Mouse (Mus musculus) monocyte, adult 5-6 weeks (primary cell): ENCODE measurements around the gene Akt1s1. TPM values are rescaled to one million over a fixed set of nuclear protein-coding genes. Genes with fewer than 3 reads are reported as not detected.

Source experiments
- ATAC-seq: fragments of 153-309, 156-312 bp; replicated peaks from 2 replicates; pipeline ENCODE4 v1.8.0; 2017; ENCODE audit warnings: mild to moderate bottlenecking; ENCODE audit not compliant: low TSS enrichment, insufficient number of reproducible peaks, severe bottlenecking, poor library complexity, low FRiP score
- total RNA-seq: library from RNA; stranded (forward); fragments of 200-1000, 200-491, 200-594 nt; gene quantifications from 3 replicates; pipeline ENCODE4 v1.2.3, GENCODE M21; 2017

The Akt1s1 gene
- total RNA-seq, 1 experiment from 2014 or later, result 13.0 TPM

DNA sequence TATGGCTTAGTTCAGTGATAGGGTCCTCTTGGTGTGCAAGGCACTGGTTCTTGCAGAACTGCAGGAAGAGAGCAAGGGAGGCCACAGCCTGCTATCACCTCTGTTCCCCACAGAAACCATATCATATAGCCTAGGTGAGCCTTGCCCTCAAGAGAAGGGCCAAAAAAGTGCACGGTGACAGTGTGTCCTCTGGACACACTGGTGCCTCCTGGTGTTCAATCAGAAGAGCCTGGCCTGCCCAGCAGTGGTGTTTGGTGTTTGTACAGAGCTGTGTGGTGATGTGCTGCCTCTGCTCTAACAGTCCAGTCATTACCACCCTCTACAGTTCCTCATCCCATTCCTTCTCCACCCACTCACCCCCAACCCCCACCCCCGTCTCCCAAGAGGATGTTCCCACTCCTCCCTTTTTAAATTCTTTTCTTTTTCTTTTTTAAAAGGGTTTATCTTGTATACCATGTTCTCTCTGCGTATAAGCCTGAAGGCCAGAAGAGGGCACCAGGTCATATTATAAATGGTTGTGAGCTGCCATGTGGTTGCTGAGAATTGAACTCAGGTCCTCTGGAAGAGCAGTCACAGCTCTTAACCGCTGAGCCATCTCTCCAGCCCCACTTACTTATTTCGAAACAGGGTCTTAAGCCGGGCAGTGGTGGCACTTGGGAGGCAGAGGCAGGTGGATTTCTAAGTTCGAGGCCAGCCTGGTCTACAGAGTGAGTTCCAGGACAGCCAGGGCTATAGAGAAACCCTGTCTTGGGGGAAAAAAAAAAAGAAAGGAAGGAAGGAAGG lies 26.9 kb upstream of the Akt1s1 start:
- no peak for ATAC-seq

DNA sequence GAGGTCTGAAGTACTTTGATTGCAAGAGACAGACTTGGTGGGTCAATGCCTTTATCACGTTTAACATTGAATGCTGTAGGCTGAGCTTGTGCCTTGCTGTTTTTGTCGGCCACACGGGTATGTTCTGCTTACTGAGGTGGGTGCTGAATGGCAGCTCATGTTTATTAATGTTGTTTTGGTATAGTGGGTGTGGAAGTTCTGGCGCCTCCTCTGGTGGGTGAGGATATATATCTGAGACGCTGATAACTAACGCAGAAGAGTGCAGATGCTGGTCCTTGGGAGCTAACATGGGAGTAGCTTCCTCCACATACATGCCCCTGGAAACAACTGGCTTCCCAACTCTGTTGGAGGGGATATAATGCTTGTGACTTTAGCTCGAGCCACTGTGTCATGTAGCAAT lies 25.4 kb upstream of the Akt1s1 start:
- no peak for ATAC-seq

DNA sequence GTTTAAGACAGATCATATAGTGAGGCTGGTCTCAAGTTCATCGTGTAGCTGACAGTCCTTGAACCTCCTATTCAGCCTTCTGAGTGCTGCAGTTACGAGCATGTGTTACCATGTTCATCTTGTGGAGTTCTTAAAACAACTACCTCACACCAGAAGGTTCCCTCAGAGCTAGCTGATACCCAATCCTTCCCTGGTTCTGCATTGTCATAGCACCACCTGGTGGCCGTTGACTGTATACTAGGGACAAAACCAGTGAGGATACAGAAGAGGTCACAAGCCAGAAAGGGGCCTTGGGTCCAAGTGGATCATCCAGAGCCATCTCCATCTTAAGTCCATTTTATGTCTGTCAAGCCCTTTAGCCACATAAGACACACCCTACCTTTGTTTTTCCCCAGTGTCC lies 23.9 kb upstream of the Akt1s1 start:
- peak; percentile 64 for ATAC-seq

DNA sequence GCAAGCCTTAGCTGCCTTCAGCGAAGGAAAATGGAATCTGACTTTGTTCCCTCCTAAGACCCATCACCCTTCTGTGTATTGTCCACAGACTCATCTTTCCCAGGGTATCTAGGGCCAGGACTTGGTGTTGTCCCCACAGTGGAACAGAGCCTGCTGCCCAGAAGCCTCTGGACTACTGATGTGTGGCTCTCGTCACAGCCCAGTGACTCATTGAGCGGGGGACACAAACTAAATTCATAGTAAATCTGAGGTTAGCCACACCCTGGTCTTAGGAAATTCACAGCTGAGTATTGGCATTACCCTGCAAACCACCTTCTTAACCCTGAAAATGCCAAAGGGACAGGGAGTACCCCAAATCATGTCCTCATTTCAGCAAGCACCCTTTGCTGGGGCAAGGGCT lies 22.0 kb upstream of the Akt1s1 start:
- peak; percentile 49 for ATAC-seq

DNA sequence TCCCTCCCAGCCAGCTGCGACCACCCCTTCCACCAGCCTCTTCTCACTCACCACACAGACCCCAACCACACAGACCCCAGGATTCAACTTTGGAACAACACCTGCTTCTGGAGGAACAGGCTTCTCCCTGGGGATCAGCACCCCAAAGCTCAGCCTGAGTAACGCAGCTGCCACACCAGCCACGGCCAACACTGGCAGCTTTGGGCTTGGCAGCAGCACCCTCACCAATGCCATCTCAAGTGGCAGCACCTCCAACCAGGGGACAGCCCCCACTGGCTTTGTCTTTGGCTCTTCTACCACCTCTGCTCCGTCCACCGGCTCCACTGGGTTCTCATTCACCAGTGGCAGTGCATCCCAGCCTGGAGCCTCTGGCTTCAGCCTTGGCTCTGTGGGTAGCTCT lies 20.1 kb upstream of the Akt1s1 start:
- ATAC-seq, result no peak

DNA sequence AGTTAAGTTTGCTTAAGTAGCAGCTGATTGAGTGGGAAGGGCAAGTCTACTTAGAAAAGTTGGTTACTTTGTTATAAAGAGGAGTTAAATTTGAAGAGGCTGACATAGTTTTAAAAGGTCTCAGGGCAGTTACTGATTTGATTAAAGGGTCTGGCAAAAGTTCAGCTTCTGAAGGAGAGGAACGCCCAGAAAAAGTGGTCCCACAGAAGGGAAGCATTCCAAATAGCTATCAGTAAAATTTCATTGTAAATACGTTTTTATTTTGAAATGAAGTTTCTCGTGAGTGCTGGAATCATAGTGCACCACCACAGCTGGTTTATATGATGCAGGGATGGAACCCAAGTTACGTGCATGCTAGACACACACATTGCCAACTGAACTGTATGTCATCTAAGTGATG lies 16.0 kb upstream of the Akt1s1 start:
- ATAC-seq, result no peak

DNA sequence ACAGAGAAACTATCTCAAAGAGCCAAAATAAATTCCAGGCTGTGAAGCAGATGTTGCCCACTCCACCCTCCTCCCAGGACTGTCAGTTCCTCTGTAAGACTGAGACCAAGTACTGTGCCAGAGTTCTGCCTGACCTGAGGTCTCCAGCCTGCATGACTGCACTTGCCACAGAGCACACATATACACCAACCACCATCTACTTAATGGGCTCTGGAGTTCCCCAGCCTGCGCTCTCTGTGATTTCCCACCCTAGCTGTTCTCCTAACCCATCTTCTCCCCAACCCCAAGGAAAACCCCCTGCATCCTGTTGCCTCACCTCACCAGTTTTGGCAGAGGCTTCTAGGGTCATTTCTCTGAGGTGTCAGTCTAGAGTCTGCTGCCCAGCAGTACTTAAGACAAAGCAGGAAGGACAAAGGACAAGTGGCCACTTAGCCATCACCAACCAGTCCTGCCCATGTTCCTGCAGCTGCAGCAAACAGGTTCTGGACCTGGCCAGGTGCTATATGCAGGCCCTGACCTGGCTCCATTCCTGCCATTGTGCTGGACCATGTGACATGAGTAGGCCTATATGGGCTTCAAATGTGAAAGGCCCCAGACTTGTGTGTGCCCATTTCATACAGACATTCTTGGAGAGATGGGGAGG lies 13.3 kb upstream of the Akt1s1 start:
- ATAC-seq, result no peak

DNA sequence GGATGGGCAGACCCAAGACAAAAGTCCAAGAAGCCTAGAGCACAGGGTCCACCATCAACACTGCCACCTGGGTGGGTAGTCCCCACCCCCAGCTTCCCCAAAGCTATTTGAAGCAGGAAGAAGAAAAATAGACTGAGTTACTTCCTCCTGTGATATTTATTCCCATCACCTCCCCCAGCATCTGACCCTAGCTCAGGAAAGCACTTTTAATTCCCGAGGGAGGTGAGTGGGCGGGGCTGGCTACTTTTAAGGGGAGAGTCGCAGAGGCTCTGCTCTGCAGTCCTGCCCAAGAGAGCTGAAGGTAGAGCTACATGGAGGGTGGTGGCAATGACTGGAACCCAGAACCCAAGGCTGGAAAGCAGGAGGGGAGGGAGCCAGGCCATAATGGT lies 12.8 kb upstream of the Akt1s1 start:
- no peak for ATAC-seq

DNA sequence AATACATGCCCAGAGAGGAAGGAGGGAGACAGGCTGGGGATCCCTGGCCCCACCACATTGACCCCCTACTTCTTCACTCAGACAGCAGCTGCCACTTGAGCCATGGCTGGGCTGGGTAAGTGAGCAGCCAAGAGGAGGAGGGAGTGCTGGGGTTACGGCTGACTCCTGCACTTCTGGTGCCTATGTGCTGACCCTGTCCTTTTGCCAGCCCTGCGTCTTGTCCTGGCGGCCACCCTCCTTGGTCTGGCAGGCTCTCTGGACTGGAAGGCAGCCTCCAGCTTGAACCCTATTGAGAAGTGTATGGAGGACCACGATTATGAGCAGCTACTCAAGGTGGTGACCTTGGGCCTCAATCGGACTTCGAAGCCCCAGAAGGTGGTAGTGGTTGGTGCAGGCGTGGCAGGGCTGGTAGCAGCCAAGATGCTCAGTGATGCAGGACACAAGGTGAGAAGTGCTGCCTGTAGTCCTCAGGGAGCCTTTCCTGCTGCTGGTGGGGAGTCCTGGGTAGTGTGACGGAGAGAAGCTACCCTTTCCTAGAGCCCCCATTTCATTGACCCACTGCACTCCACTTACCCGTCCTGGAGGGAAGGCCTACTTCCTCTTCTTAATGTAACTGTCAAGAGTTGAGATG lies 12.3 kb upstream of the Akt1s1 start:
- ATAC-seq, result no peak

DNA sequence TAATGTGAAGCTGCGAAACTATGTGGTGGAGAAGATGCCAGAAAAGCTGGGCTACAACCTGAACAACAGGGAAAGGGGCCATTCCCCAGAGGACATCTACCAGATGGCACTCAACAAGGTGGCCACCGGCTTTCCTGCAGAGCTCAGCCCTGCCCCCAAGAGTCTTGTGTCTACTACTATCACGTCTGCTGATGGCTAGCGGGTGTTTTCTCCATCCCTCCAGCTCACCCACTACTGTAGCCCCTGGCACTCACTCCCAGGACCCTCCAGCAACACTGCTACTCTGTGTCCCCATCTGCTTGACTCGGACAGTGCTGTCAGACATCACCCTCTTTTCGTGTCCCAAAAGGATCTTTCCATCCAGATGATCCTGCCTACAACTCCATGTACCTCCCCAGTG lies 10.7 kb upstream of the Akt1s1 start:
- no peak for ATAC-seq

DNA sequence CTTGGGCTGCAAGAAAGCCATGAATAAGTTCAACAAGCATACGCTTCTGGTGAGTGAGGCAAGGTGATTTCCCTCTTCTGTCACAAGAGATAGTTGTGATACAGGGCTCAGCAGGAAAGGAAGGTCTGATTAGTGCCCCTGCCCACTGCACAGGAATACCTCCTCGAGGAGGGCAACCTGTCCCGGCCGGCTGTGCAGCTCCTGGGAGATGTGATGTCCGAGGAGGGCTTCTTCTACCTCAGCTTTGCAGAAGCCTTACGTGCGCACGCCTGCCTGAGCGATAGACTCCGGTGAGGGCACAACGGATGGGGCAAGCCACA lies 9.7 kb upstream of the Akt1s1 start:
- ATAC-seq, result 0 out of 2 replicates have a peak, but pooled peaks have one; percentile 3

DNA sequence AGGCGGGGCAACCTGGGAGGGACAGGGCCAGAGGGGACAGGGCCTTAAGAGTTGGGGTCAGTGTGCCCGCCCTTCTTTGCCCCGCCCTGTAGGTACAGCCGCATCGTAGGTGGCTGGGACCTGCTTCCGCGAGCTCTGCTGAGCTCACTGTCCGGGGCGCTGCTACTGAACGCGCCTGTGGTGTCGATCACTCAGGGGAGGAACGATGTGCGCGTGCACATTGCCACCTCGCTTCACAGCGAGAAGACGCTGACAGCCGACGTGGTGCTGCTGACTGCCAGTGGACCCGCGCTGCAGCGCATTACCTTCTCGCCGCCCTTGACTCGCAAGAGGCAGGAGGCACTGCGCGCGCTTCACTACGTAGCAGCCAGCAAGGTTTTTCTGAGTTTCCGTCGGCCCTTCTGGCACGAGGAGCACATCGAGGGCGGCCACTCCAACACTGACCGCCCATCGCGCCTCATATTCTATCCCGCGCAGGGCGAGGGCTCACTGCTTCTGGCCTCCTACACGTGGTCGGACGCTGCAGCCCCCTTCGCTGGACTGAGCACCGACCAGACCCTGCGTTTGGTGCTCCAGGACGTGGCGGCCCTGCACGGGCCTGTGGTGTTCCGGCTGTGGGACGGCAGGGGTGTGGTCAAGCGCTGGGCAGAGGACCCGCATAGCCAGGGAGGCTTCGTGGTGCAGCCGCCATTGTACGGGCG lies 9.2 kb upstream of the Akt1s1 start:
- ATAC-seq, result 0 out of 2 replicates have a peak, but pooled peaks have one; percentile 20

DNA sequence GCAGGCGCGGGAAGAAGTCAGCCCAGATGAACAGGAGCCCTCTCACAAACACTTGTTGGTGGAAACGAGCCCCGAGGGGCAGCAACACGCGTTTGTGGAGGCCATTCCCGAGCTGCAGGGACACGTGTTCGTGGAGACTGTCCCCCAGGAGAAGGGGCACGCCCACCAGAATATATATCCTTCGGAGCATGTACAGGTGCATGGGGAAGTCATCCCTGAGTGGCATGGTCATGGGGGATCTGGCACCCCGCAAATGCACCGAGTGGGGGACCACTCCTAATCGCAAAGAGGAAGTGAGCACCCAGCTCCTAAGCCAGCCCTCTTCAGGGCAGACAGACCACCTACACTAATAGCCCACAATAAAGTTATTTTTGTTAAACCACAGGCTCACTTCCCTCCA lies 8.4 kb upstream of the Akt1s1 start:
- ATAC-seq, result no peak

DNA sequence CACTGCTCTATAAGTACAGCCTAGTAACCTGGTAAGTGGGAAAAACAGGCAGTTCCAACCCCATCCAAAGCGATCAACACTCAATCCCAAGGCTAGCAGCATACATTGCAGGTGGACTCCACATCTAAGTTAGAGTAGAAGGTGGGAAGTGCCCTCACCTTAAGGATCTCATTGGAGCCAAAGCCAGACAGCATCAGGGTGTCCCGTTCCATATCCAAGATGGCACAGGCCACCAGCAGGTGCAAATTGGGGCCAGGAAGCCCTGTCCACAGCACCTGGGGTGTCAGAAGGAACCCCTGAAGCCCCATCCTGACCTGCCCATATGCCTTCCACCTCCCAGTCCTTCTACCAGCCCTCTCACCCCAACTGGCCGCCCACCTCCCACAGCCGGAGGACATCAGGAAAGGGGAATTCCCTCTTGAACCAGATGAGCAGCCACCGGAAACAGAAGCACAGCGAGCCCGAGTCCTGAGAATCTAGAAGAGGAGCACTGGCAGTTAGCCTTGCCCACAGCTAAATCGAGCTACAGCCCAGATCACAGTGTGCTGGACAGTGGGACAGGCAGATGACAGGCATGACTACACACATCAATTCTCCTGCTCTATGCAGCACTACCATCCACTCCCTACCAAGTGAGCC lies 6.8 kb upstream of the Akt1s1 start:
- no peak for ATAC-seq

DNA sequence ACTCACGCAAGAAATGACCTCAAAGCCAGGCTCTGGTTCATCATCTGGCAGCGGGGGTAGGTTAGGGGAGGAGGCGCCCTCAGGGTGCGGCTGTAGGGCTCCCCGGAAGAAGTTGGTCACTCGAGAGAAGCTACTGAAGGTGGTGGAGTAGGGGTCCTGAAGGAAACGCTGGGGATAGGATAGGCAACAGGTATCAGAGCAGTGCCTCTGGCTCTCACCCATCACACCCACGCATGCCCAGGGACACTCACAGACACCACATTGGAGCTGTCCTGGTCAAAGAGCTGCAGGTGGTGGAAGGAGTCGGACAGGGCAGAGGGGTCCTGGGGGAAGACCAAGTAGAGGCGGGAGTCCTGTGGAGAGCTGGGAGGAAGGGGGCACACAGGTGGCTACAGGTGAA lies 3.8 kb upstream of the Akt1s1 start:
- no peak for ATAC-seq

DNA sequence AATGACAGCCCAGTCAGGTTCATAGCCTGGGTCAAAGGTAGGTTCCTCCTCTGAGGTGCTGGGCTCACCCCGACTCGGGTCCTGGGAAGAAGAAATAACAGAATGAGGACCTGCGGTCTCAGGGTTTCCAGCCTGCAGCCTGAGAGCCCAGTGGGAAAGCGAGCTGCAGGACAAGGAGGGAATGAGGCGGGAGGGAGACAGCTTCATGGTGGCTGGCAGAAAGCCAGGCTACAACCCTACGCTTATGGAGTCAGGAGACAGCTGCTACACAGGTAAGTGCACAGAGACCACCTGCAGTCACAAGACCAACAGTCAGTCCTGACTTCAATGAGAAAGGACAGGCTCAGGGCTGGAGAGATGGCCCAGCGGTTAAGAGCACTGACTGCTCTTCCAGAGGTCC lies 2.0 kb upstream of the Akt1s1 start:
- ATAC-seq, result no peak

DNA sequence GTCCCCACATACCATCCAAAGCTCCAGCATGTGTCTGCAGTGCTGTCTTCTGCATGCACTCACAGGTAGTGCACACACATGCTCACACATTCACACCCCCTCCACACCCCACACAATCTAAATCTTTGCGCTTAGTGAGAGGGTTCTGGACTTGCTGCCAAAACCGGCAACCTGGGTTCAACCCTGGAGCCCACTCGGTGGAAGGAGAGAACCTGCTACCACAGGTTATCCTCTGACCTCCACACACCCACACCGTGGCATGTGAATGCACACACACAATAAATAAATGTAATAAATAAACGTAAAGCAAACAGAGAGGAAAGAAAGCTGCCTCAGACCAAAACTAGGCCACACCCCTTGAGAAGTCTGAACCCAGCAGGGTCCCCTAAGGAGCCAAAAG lies 1.0 kb upstream of the Akt1s1 start:
- ATAC-seq, result no peak

DNA sequence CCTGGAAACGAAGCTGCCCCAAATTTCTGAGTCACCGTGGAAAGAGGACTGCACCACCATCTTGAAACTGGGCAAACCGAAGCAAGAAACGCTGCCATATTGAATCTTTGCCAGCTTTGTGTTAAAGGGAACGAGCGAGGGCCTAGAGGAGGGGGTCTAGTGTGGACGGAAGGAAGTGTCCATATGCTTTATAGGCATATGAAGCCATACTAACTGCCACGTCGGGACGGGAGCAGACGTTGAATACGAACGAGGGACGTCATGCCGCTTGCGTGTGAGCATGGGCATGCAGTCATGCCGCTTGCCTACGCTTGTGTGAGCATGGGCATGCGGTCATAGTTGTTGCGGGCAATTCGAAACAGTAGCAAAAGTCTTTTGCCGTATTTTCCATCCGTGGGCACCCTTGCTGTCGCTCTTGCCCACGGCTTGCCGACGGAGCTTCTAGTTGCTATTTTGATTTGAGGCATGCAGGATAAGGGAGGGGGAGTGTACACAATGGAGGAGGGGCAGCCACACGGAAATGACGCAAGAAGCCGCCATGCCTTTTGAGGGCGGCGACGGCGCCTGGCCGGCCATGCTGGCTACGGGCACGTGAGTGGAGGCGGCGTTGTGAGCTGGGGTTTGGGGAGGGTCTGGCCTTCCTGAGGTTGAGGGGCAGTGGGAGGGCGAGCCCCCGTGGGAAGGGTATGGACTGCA lies 773 bp downstream of the Akt1s1 start:
- ATAC-seq, result peak; percentile 25

DNA sequence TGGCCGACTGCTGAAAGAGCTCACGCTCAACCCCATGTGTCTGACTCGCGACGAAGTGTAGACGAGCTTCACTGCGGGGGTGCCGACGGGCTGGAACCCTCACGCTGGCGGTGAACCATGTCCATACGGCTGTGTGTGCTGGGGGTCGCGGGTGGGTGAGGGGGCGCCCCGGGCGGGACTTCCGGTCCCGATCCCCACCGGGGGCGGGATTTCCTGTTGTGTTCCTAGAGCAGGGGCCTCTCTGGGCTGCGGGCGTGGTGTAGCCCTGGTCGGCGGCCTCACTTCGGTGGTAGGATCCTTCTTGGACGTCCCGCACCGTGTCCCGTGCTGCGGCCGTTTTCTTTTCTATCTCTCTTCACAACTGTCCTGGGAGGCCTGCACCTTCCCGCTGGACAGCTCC lies 1.4 kb downstream of the Akt1s1 start:
- ATAC-seq, result no peak
